Mouse (Mus musculus) CH12.LX (cell line): Measurements from ENCODE around the gene Mrgpra2a. TPM values are rescaled to one million over a fixed set of nuclear protein-coding genes. Genes with fewer than 3 reads are reported as not detected.

Experiments used
- polyA plus RNA-seq: library from polyadenylated mRNA; unstranded; fragments of >175 nt; gene quantifications from 2 replicates; pipeline ENCODE4 v1.2.1, GENCODE M21; 2012; ENCODE audit warnings: low read depth; ENCODE audit not compliant: insufficient read length
- total RNA-seq, 2 experiments: library from RNA; depleted of rRNA; stranded (reverse); fragments of 300-350 nt in 1 of 2; fragments of >200 nt in 1 of 2; gene quantifications; 2 replicates each; pipeline ENCODE4 v1.2.3; 2012 to 2014

Gene Mrgpra2a
- total and polyA plus RNA-seq, 3 experiments = not detected

Other genes with a start within 250 kb of the Mrgpra2a start
- not detected in 2 replicates for gene Mrgpra6, start 247.2 kb downstream of the Mrgpra2a start, total RNA-seq (2012; rRNA removed)
- gene Mrgpra6, start 247.2 kb downstream of the Mrgpra2a start, total RNA-seq (2014; rRNA removed) = not detected in 2 replicates
- not detected in 2 replicates for gene Mrgpra6, start 247.2 kb downstream of the Mrgpra2a start, polyA plus RNA-seq
- gene Mrgpra9, start 199.3 kb downstream of the Mrgpra2a start, total RNA-seq (2012; rRNA removed) = not detected in 2 replicates
- gene Mrgpra9, start 199.3 kb downstream of the Mrgpra2a start, total RNA-seq (2014; rRNA removed) = not detected in 2 replicates
- gene Mrgpra9, start 199.3 kb downstream of the Mrgpra2a start, polyA plus RNA-seq = 0.26 TPM in 1 of 2 replicates, not detected in the other
- not detected in 2 replicates for gene Mrgpra1, start 97.9 kb downstream of the Mrgpra2a start, total RNA-seq (2012; rRNA removed)
- gene Mrgpra1, start 97.9 kb downstream of the Mrgpra2a start, total RNA-seq (2014; rRNA removed) = not detected in 2 replicates
- gene Mrgpra1, start 97.9 kb downstream of the Mrgpra2a start, polyA plus RNA-seq = not detected in 2 replicates
- not detected in 2 replicates for gene Mrgpra2b, start 76.7 kb upstream of the Mrgpra2a start, total RNA-seq (2012; rRNA removed)
- not detected in 2 replicates for gene Mrgpra2b, start 76.7 kb upstream of the Mrgpra2a start, total RNA-seq (2014; rRNA removed)
- gene Mrgpra2b, start 76.7 kb upstream of the Mrgpra2a start, polyA plus RNA-seq = not detected in 2 replicates
- gene Mrgpra3, start 149.2 kb upstream of the Mrgpra2a start, total RNA-seq (2012; rRNA removed) = not detected in 2 replicates
- gene Mrgpra3, start 149.2 kb upstream of the Mrgpra2a start, total RNA-seq (2014; rRNA removed) = not detected in 2 replicates
- 0.31 TPM in 1 of 2 replicates, not detected in the other for gene Mrgpra3, start 149.2 kb upstream of the Mrgpra2a start, polyA plus RNA-seq